Mouse (Mus musculus): ENCODE results near the gene Rgl1.

- TF ChIP-seq CTCF (IDR thresholded peaks at IDR 0.05; ENCODE audit: borderline replicate concordance, control insufficient read depth, extremely low read depth, insufficient read depth, low read length, poor library complexity) (no peak), POLR2A (IDR thresholded peaks at IDR 0.05; ENCODE audit: control insufficient read depth, extremely low read depth, insufficient read depth, low read length, poor library complexity) (no peak)
These were observed 175.8 kb downstream of the Rgl1 start for GRCm38 (mm10) chr1:152590321-152590720.
